Mouse (Mus musculus) bone marrow, adult 2 months (tissue): ENCODE measurements around the gene Cradd.

ENCODE experiments used
- CTCF ChIP-seq: fragments of 200-500 bp; IDR thresholded peaks from 2 replicates; pipeline ENCODE4 v1.5.1; 2011; ENCODE audit warnings: low read length, control low read depth; ENCODE audit not compliant: control insufficient read depth, insufficient read depth
- POLR2A ChIP-seq: fragments of 200-500 bp; IDR thresholded peaks from 2 replicates; pipeline ENCODE4 v1.6.1; 2011; ENCODE audit warnings: low read depth, mild to moderate bottlenecking, control low read depth, low read length, borderline replicate concordance; ENCODE audit not compliant: control insufficient read depth

GRCm38 (mm10) chr10:95226772-95227171 lies 97.2 kb downstream of the Cradd start:
- TF ChIP-seq POLR2A (no peak), CTCF (no peak)
